Mouse (Mus musculus) kidney, adult 11 months (tissue): ENCODE measurements around the gene Sfswap.
"Not testable (repeated sequence)": the region's sequence is repeated elsewhere in the genome, so short reads cannot be mapped to it uniquely, and the experiment has no call there.

ENCODE experiments used
- DNase-seq: peaks from one replicate; pipeline ENCODE4 v3.0.0; 2022

Sfswap gene

DNA sequence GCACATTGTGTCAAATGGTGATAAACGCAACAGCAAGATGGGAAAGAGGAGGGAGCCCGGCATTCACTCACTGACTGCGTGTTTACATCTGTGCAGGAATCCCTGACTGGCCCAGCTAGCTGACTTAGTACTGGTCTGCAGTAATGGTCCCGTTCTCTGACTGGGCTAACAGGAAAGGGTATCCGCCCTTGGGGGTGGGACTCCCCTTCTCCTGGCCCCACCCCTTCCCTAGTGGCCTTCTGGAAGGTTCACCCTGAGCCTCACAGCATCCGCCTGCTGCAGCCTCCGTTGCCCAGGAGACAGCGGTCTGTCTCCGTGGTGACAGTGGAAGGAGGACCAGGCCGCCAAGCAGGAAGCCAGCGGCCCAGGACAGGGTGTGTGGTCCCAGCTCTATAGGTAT, 89.9 kb downstream of the Sfswap start:
- DNase-seq = no peak

DNA sequence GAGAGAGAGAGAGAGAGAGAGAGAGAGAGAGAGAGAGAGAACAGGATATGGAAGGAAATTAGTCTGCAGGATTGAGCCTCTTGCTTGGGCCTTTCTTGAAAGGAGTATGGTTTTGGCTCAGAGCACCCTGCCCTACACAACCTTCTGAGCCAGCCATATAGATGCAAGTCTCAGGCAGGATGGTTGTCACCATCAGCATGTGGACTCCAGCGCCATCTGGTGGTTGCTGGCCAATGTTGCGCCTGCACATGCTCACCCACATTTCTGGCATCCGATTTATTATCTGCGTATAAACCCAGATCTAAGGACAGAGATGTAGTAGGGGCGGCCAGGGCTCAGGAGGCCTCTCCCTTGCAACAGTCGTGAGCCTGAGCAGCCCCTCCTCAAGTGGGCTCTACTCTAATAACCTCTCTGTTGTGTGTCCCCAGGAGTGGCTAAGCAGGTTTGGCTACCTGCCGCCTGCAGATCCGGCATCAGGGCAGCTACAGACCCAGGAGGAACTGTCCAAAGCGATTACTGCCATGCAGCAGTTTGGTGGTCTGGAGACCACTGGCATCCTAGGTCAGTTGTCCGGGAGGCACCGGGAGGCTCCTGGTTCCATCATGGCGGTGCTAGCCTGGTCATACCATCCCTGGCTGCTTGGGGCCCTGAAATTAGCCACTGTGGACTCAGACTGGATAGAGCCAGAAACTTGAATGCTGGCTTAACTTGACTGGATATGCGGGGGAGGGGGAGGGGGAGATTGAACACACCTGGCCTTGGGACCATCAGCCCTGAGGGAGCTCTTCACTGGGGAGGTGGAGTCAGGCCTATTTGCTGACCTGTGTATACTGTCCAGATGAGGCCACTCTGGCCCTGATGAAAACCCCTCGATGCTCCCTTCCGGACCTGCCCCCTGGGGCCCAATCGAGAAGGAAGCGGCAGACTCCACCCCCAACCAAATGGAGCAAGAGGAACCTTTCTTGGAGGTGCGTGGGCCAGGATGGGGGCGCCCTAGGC, 93.4 kb downstream of the Sfswap start:
- peak; percentile 60 for DNase-seq

DNA sequence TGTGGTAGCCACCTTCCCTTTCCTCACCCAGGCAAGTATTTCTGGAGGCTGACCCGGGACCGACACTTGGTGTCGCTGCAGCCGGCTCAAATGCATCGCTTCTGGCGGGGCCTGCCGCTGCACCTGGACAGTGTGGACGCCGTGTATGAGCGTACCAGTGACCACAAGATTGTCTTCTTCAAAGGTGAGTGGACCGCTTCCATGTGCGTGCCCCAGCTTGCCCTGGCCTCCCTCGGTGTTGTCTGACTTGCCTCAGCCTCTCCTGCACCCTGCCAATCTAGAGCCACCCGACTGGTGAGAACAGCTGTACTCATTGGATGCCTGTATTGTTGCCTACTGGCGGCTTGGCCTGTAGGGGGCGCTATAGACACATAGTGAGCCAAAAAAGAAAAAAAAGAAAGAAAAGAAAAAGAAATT, 101.1 kb downstream of the Sfswap start:
- DNase-seq = peak; percentile 21

DNA sequence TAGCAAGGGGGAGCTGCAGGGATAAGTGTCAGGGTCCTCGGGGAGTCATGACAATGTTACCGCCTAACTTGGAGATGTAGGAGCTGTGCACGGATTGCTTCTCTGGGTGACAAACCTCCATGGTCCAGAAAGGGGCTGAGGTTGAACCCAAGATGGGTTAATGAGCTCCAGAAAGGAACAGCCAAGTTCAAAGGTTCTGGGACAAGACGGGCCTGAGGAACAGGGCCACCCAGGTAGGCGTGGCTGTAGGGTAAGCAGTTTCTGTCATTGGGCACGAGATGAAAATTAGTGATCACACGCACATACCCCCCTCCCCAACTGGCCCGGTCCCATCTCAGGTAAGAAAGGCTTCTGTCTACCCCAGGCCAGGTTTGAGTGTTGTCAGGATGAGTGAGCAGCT, 106.5 kb downstream of the Sfswap start:
- no peak for DNase-seq

DNA sequence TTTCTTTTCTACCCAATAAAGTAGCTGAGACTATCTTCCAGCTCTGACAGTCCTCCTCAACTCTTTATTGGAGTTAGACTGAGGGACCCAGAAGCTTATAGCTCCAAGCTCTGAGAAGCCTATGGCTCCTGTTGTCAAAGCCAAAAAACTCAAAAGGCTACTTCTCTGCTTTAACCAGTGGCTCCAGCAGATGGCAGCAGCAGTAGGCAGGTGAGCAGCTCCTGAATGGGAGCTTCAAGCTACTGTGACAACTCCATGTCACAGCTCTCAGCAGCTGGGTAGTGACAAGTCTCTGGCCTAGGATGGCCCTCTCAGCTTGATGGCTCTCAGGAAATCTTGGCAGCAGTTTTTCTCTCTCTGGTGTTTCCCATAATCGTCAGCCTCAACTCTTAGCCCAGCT, 110.0 kb downstream of the Sfswap start:
- peak; percentile 67 for DNase-seq

DNA sequence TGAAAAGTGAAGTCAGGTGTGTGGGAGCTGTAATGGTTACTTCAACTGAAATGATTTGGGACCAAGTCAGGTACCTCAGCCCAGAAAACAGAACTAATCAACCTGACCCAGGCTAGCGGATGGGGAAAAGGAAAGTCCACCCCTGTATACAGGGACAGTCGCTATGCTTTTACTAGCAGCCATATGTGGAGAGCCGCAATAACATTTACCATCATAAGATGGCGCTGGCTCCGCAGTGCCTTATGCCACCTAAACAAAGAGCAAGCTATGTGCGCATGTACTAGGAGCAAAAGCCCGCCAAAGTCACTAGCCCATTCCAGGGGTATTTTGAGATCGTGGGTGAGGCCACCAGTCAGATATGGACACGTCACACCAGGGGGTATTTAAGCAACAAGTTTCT, 119.6 kb downstream of the Sfswap start:
- DNase-seq = not testable (repeated sequence)
